Mouse (Mus musculus): ENCODE measurements at regions not wholly inside any gene's neighbourhood (a gene's known extent, or its start where the extent isn't known, plus 50 kb on each side); places are given as distances from the start of the nearest gene placed in this dataset.

DNA sequence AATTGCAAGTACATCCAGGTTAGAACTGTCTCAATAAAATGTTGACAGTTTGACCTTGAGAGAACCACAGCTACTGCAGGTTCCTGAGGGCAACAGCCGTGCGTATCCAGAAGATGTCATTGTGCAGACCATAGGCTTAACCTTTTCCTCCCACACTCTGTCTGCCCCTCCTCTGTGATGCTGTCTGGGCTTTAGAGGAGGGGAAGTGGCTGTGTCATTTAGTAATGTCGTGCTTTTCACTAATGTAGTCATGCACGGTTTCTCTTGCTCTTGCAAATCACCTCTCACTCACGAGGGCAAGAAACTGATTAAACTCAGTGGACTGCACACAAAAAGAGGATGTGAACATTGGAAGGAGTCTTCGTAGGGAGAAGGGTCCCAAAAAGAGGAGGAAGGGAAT, 443.8 kb upstream of the Tom1l1 start:
- in situ Hi-C loops (cut with MboI; ENCODE audit: low pct_ligation_motif_present, low pct_unique_long_range_greater_than_20kb, low sequenced_read_pairs) (no loop called here), dilution Hi-C loops (cut with MboI; ENCODE audit: extremely low pct_ligation_motif_present, extremely low pct_unique_long_range_greater_than_20kb, low sequenced_read_pairs) (no loop called here)
- Histone ChIP-seq H3K9me3 (replicated peaks; ENCODE audit: low read length) (peaks cover 59% of the 10 kb centered on the region), H3K79me2 (replicated peaks; ENCODE audit: control insufficient read depth, extremely low read depth, insufficient read depth, poor library complexity, severe bottlenecking) (no peaks in the 10 kb centered on the region), H3K36me3 (replicated peaks in 1 of 2; ENCODE audit: control insufficient read depth in 1 of 2, insufficient read depth in 1 of 2, low read length in 1 of 2) (no peaks in the 10 kb centered on the region), H3K9ac (ENCODE audit: insufficient read depth, low read depth) (no peak overlapping the region), H3K4me1 (ENCODE audit: control insufficient read depth in 1 of 2, insufficient read depth in 2 of 2) (no peaks in the 10 kb centered on the region), H3K27ac (ENCODE audit: insufficient read depth, low read depth) (no peak overlapping the region), H3K4me2 (ENCODE audit: insufficient read depth, low read depth, poor library complexity, severe bottlenecking) (no peak overlapping the region), H3K4me3 (replicated peaks in 1 of 3; ENCODE audit: low read depth in 2 of 3, low read length in 2 of 3, poor library complexity in 1 of 3) (no peak overlapping the region), H3K27me3 (replicated peaks) (no peaks in the 10 kb centered on the region)
- no peak for DNase-seq (ENCODE audit: extremely low read depth)
- TF ChIP-seq MAX (IDR thresholded peaks at IDR 0.05; ENCODE audit: low read length) (no peak), E2F4 (IDR thresholded peaks at IDR 0.05; ENCODE audit: insufficient replicate concordance, low read depth, low read length) (no peak), PAX5 (IDR thresholded peaks at IDR 0.05; ENCODE audit: low read length) (no peak), TBP (conservative IDR thresholded peaks at IDR 0.05; ENCODE audit: low read depth, low read length) (no peak), CHD2 (IDR thresholded peaks at IDR 0.05; ENCODE audit: low read length) (no peak), ELF1 (IDR thresholded peaks at IDR 0.05; ENCODE audit: low read depth, low read length) (no peak), POLR2A (IDR thresholded peaks at IDR 0.05; ENCODE audit: low read depth, low read length) (no peak), USF1 (IDR thresholded peaks at IDR 0.05; ENCODE audit: low read depth, low read length) (no peak), RAD21 (IDR thresholded peaks at IDR 0.05; ENCODE audit: low read depth, low read length) (no peak), MYC (IDR thresholded peaks at IDR 0.05; ENCODE audit: low read depth, low read length) (no peak), MAFK (IDR thresholded peaks at IDR 0.05; ENCODE audit: insufficient replicate concordance, low read length) (no peak), MAZ (IDR thresholded peaks at IDR 0.05; ENCODE audit: low read depth, low read length) (no peak), SIN3A (IDR thresholded peaks at IDR 0.05; ENCODE audit: low read length) (no peak), ZMIZ1 (IDR thresholded peaks at IDR 0.05; ENCODE audit: low read depth, low read length) (no peak), UBTF (IDR thresholded peaks at IDR 0.05; ENCODE audit: low read depth, low read length) (no peak), EP300 (IDR thresholded peaks at IDR 0.05; ENCODE audit: low read length) (no peak)

DNA sequence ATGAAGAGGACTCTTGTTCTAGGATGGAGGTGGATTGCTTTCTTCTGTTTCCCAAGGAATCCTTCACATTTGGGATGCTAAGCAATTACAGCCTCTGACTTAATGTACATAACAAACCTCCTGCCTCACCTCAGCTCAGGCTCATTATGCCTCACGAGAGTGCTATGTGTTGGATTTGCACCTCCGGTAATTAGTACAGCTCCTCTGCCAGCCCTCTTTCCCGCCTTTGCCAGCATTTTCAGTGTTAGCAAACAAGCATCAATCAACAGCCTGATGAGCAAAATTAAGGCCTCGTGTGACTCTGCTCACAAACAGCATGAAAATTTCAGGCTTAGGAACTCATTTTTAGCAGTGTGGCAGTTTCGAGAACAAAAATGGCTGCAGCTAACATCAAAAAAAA, 410.0 kb upstream of the Tom1l1 start:
- Histone ChIP-seq H3K36me3 (replicated peaks in 1 of 2; ENCODE audit: control insufficient read depth in 1 of 2, insufficient read depth in 1 of 2, low read length in 1 of 2) (no peaks in the 10 kb centered on the region), H3K4me2 (ENCODE audit: insufficient read depth, low read depth, poor library complexity, severe bottlenecking) (no peak overlapping the region), H3K27me3 (replicated peaks) (no peaks in the 10 kb centered on the region), H3K9me3 (replicated peaks; ENCODE audit: low read length) (peaks cover 64% of the 10 kb centered on the region), H3K27ac (ENCODE audit: insufficient read depth, low read depth) (no peak overlapping the region), H3K4me1 (ENCODE audit: control insufficient read depth in 1 of 2, insufficient read depth in 2 of 2) (no peaks in the 10 kb centered on the region), H3K9ac (ENCODE audit: insufficient read depth, low read depth) (no peak overlapping the region), H3K79me2 (replicated peaks; ENCODE audit: control insufficient read depth, extremely low read depth, insufficient read depth, poor library complexity, severe bottlenecking) (no peaks in the 10 kb centered on the region), H3K4me3 (replicated peaks in 1 of 3; ENCODE audit: low read depth in 2 of 3, low read length in 2 of 3, poor library complexity in 1 of 3) (no peak overlapping the region)
- dilution Hi-C loops (cut with MboI; ENCODE audit: extremely low pct_ligation_motif_present, extremely low pct_unique_long_range_greater_than_20kb, low sequenced_read_pairs), result no loop called here
- in situ Hi-C loops (cut with MboI; ENCODE audit: low pct_ligation_motif_present, low pct_unique_long_range_greater_than_20kb, low sequenced_read_pairs), result no loop called here
- TF ChIP-seq ELF1 (IDR thresholded peaks at IDR 0.05; ENCODE audit: low read depth, low read length), result no peak
- no peak for TF ChIP-seq HCFC1 (IDR thresholded peaks at IDR 0.05; ENCODE audit: low read depth, low read length)
- no peak for TF ChIP-seq PAX5 (IDR thresholded peaks at IDR 0.05; ENCODE audit: low read length)
- no peak for TF ChIP-seq ZNF384 (IDR thresholded peaks at IDR 0.05; ENCODE audit: low read depth, low read length)
- no peak for TF ChIP-seq CHD2 (IDR thresholded peaks at IDR 0.05; ENCODE audit: low read length)
- no peak for TF ChIP-seq RAD21 (IDR thresholded peaks at IDR 0.05; ENCODE audit: low read depth, low read length)
- no peak for DNase-seq (ENCODE audit: extremely low read depth)

All from CH12.LX (cell line).